Mouse (Mus musculus): ENCODE results near the gene Rfc2. TPM values are rescaled to one million over a fixed set of nuclear protein-coding genes. Genes with fewer than 3 reads are reported as not detected.

The Rfc2 gene
- 63.9 TPM for polyA plus RNA-seq (2014; fragmentation: Illumina TruSeq; extraction: RNeasy Lipid Tissue Mini Kit (QIAGEN cat#74804); ENCODE audit: low read depth, low replicate concordance)

GRCm38 (mm10) chr5:134581146-134581545 is at the start of gene Rfc2:
Gene Rfc2, plus strand, starts transcription at chr5:134581366.

DNA sequence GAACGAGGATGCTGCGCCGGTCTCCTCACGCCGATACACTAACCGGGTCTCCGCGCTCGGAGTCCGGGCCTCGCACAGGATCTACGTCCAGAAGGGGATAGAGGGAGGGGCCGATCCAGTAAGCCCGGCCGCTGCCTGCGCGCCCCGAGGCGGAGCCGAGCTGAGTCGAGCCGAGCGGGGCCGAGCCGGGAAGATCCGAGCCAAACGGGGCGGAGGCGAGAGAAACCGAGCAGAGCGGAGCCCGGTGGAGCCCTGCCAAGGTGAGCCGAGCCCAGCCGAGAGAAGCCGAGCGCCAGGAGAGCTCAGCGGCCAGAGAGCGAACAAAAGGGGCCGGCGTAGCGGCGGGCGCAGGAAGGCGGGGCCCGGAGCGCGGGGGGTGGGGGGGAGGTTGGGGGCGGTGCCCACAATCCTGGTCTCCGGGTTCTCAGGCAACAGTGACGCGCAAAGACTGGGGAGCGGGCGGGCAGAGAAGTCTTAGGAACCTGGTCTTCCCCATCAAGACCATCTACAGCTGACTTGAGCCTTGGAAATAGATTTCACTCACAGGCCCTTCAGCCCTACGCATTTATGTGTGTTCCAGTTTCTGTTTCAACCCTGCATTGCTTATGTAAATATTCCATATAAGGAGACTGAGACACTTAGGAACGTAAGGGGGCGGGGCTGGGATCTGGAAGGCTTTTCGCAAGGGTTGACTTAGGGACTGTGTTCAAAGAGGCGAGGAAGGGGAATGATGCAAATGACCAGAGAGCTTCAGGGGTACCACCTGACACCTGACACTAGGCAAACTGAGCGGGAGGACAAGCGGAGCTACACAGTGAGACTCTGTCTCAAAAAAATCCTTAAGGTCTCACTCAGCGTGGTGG is 28.8 kb upstream of the Rfc2 start, which contains the start of gene Clip2:
TSS of gene Clip2 (minus strand) at position 325 of the 863 bp plus-strand sequence.

DNA sequence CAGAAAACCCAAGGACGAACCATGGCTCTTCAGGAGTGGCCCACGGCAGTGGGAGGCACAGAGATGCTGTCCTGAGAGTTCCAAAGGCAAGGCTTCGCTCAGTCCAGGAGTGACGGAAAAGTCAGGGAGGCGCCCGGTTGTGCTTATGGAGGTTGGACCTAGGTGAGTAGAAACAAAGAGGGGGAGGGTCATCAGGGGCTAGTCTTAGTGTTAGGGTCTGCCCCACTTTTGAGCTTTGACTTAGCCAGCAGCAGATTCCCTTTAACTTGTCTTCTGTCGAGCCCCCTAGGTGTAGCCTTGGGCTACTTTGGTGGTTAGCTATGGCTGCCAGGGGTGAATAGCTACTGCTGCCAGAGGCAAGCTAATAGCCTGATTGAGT is 21.1 kb upstream of the Rfc2 start, which contains the start of gene Syna:
TSS of gene Syna (minus strand) at position 101 of the 379 bp plus-strand sequence.

DNA sequence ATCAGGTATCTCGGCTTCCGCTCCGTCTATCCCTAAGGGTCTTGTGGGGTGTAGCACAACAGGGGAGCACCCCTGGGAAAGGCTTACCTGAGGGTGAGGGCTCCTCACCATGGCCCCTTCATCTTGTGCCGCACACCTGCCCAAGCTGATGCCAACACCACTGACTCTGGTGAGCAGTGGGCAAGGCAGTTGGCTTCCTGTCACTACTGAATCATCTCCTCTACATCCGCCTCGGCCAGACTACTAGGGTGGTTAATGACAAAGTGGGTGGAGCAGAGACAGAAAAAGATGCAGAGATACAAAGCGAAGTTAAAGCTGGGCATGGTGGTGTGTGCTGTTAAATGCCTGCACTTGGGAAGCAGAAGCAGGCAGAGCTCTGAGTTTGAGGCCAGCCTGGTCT is 33.6 kb downstream of the Rfc2 start, which contains the start of gene Lat2:
TSS of gene Lat2 (minus strand) at position 224 of the 400 bp plus-strand sequence.

DNA sequence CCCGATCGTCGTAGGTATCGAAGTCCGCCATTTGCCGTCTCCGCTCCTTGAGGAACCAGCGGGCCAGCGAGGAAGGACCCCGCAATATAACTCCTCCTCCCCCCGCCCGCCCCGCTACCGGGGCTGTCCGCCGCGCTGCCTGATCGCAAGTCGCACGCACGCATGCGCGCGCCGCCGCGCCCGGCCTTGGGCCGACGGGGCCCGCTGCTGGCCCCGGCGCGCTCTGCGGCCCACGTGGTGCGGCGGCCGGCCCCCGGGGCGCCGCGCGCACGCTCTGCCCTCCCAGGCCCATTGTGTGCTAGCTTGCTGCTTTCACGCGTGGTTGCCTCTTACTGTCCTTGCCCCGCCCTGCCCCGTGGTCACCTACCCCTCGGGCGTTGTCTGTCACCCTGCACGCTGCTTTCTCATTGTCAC is 58.1 kb downstream of the Rfc2 start, which contains the start of gene Eif4h:
TSS of gene Eif4h (minus strand) at position 222 of the 414 bp plus-strand sequence.

Other genes with a start within 250 kb of the Rfc2 start
- gene Gtf2ird1, start 124.7 kb upstream of the Rfc2 start, polyA plus RNA-seq (2014; fragmentation: Illumina TruSeq; extraction: RNeasy Lipid Tissue Mini Kit (QIAGEN cat#74804); ENCODE audit: low read depth, low replicate concordance): 65.2 TPM
- 11.2 TPM for gene Clip2, start 28.9 kb upstream of the Rfc2 start, polyA plus RNA-seq (2014; fragmentation: Illumina TruSeq; extraction: RNeasy Lipid Tissue Mini Kit (QIAGEN cat#74804); ENCODE audit: low read depth, low replicate concordance)
- gene Syna, start 21.2 kb upstream of the Rfc2 start, polyA plus RNA-seq (2014; fragmentation: Illumina TruSeq; extraction: RNeasy Lipid Tissue Mini Kit (QIAGEN cat#74804); ENCODE audit: low read depth, low replicate concordance): 1.6 TPM
- gene Lat2, start 33.7 kb downstream of the Rfc2 start, polyA plus RNA-seq (2014; fragmentation: Illumina TruSeq; extraction: RNeasy Lipid Tissue Mini Kit (QIAGEN cat#74804); ENCODE audit: low read depth, low replicate concordance): 6.7 TPM
- 186 TPM for gene Eif4h, start 58.1 kb downstream of the Rfc2 start, polyA plus RNA-seq (2014; fragmentation: Illumina TruSeq; extraction: RNeasy Lipid Tissue Mini Kit (QIAGEN cat#74804); ENCODE audit: low read depth, low replicate concordance)
- gene Limk1, start 107.2 kb downstream of the Rfc2 start, polyA plus RNA-seq (2014; fragmentation: Illumina TruSeq; extraction: RNeasy Lipid Tissue Mini Kit (QIAGEN cat#74804); ENCODE audit: low read depth, low replicate concordance): 8.1 TPM
- 68.2 TPM for gene Eln, start 166.0 kb downstream of the Rfc2 start, polyA plus RNA-seq (2014; fragmentation: Illumina TruSeq; extraction: RNeasy Lipid Tissue Mini Kit (QIAGEN cat#74804); ENCODE audit: low read depth, low replicate concordance)

All from adipose tissue, adult 10 weeks (tissue).